Mouse (Mus musculus) midbrain, embryonic 14.5 days (tissue): ENCODE results near the gene Dpp9. TPM values are rescaled to one million over a fixed set of nuclear protein-coding genes. Genes with fewer than 3 reads are reported as not detected.

Experiments
- ATAC-seq: fragments of 200-750 bp; cut with Nextera tagmentation; 2 replicates; pipeline ENCODE4 v1.8.0; 2017; ENCODE audit warnings: moderate number of reproducible peaks, moderate library complexity; ENCODE audit not compliant: low FRiP score, low TSS enrichment
- DNase-seq: peaks from one replicate; pipeline ENCODE4 v3.0.0-alpha.2; 2015
- H3K27ac ChIP-seq: fragments of 300-500 bp; sonication (generic); replicated peaks from 2 replicates; pipeline ENCODE4 v1.5.1; 2014; ENCODE audit warnings: mild to moderate bottlenecking, low read depth, low read length, moderate library complexity
- H3K27me3 ChIP-seq: fragments of 300-500 bp; sonication (generic); 2 replicates; pipeline ENCODE4 v1.6.1; 2014; ENCODE audit warnings: low read length, control low read depth, mixed read lengths; ENCODE audit not compliant: control insufficient read depth, insufficient read depth
- H3K36me3 ChIP-seq: fragments of 300-500 bp; sonication (generic); 2 replicates; pipeline ENCODE4 v1.6.1; 2014; ENCODE audit warnings: low read length, control low read depth; ENCODE audit not compliant: control insufficient read depth, insufficient read depth
- H3K4me1 ChIP-seq: fragments of 300-500 bp; sonication (generic); 2 replicates; pipeline ENCODE4 v1.6.1; 2014; ENCODE audit warnings: mild to moderate bottlenecking, antibody characterized with exemption, low read length, control low read depth; ENCODE audit not compliant: control insufficient read depth, insufficient read depth
- H3K4me2 ChIP-seq: fragments of 300-500 bp; sonication (generic); 2 replicates; pipeline ENCODE4 v1.6.1; 2014; ENCODE audit warnings: mild to moderate bottlenecking, low read length, moderate library complexity
- H3K4me3 ChIP-seq: fragments of 300-500 bp; sonication (generic); replicated peaks from 2 replicates; pipeline ENCODE4 v1.5.1; 2014; ENCODE audit warnings: low read depth, low read length
- H3K9ac ChIP-seq: fragments of 300-500 bp; sonication (generic); replicated peaks from 2 replicates; pipeline ENCODE4 v1.6.1; 2014; ENCODE audit warnings: mild to moderate bottlenecking, low read length, moderate library complexity
- H3K9me3 ChIP-seq: fragments of 300-500 bp; sonication (generic); 2 replicates; pipeline ENCODE4 v1.6.1; 2016; ENCODE audit warnings: low read length, control low read depth, mixed read lengths; ENCODE audit not compliant: control insufficient read depth
- WGBS: fragments of 180-500 bp; shearing (Covaris S2); extraction: QIAGEN DNeasy Blood & Tissue Kit; methylation state at CpG from one replicate; pipeline ENCODE4 v1.1.7; 2014; 5-methylcytosine and 5-hydroxymethylcytosine counted together
- polyA plus RNA-seq: library from polyadenylated mRNA; unstranded; fragments of >200 nt; fragmentation: Nextera tagmentation; extraction: Ambion mirVana; gene quantifications from 2 replicates; pipeline ENCODE4 v1.2.1, GENCODE M21; 2014

The Dpp9 gene
- polyA plus RNA-seq, 1 experiment from 2014 or later: 26.7 TPM

- ATAC-seq (no peak), DNase-seq (no peak)
- H3K4me1 ChIP-seq: peaks cover 5% of the 10 kb centered on the region
- no peak overlapping the region for H3K9ac ChIP-seq
- no peak overlapping the region for H3K4me2 ChIP-seq
- 56% methylated on average over 7 of the region's 7 CpGs for WGBS
- H3K27ac ChIP-seq: no peak overlapping the region
- peaks cover 6% of the 10 kb centered on the region; the same call in 1 of the 2 replicates for H3K27me3 ChIP-seq
- H3K4me3 ChIP-seq: no peak overlapping the region
- no peaks in the 10 kb centered on the region for H3K36me3 ChIP-seq
- H3K9me3 ChIP-seq: no peaks in the 10 kb centered on the region
Measured at GRCm38 (mm10) chr17:56245608-56246007, 26.9 kb upstream of the Dpp9 start.

- Histone ChIP-seq H3K9ac (peak overlapping the region; percentile 55), H3K4me1 (peaks cover 5% of the 10 kb centered on the region; the same call in 1 of the 2 replicates), H3K27ac (no peak overlapping the region), H3K27me3 (peaks cover 12% of the 10 kb centered on the region; the same call in 1 of the 2 replicates), H3K4me2 (peak overlapping the region; percentile 53), H3K4me3 (peak overlapping the region; percentile 40), H3K9me3 (no peaks in the 10 kb centered on the region), H3K36me3 (no peaks in the 10 kb centered on the region)
- ATAC-seq (peak; percentile 84), DNase-seq (peak; percentile 83)
- WGBS: 1% methylated on average over 33 of the region's 33 CpGs
Measured at GRCm38 (mm10) chr17:56241541-56242401, 23.1 kb upstream of the Dpp9 start.

GRCm38 (mm10) chr17:56233818-56234469 is 15.2 kb upstream of the Dpp9 start:
- H3K9me3 ChIP-seq: no peaks in the 10 kb centered on the region
- H3K4me2 ChIP-seq: peak overlapping the region; percentile 54
- ATAC-seq (peak; percentile 94), DNase-seq (peak; percentile 93)
- peak overlapping the region; percentile 24; the same call in 1 of the 2 replicates for H3K4me3 ChIP-seq
- peak overlapping the region; percentile 56 for H3K27ac ChIP-seq
- H3K4me1 ChIP-seq: peaks cover 10% of the 10 kb centered on the region
- 2% methylated on average over 14 of the region's 14 CpGs for WGBS
- H3K9ac ChIP-seq: no peak overlapping the region
- H3K27me3 ChIP-seq: no peaks in the 10 kb centered on the region
- H3K36me3 ChIP-seq: no peaks in the 10 kb centered on the region

- H3K9ac ChIP-seq: no peak overlapping the region
- H3K27me3 ChIP-seq: no peaks in the 10 kb centered on the region
- no peaks in the 10 kb centered on the region for H3K36me3 ChIP-seq
- 48% methylated on average over 8 of the region's 8 CpGs for WGBS
- no peaks in the 10 kb centered on the region for H3K9me3 ChIP-seq
- H3K27ac ChIP-seq: peak overlapping the region; percentile 56
- peak overlapping the region; percentile 54 for H3K4me2 ChIP-seq
- H3K4me1 ChIP-seq: peaks cover 10% of the 10 kb centered on the region
- H3K4me3 ChIP-seq: 0 out of 2 replicates have a peak overlapping the region, but pooled peaks have one; percentile 7
- DNase-seq: peak; percentile 21
- 0 out of 2 replicates have a peak, but pooled peaks have one; percentile 4 for ATAC-seq
Measured at GRCm38 (mm10) chr17:56233389-56233788, 14.7 kb upstream of the Dpp9 start.

GRCm38 (mm10) chr17:56229943-56230342 is 11.2 kb upstream of the Dpp9 start:
- ATAC-seq: no peak
- Histone ChIP-seq H3K36me3 (no peaks in the 10 kb centered on the region), H3K4me2 (no peak overlapping the region), H3K4me1 (peaks cover 10% of the 10 kb centered on the region), H3K27ac (no peak overlapping the region), H3K4me3 (no peak overlapping the region), H3K9ac (no peak overlapping the region), H3K27me3 (no peaks in the 10 kb centered on the region), H3K9me3 (no peaks in the 10 kb centered on the region)
- DNase-seq: no peak
- WGBS: 54% methylated on average over 10 of the region's 10 CpGs

- no peak overlapping the region for H3K27ac ChIP-seq
- H3K27me3 ChIP-seq: no peaks in the 10 kb centered on the region
- H3K4me3 ChIP-seq: no peak overlapping the region
- ATAC-seq: no peak
- no peaks in the 10 kb centered on the region for H3K9me3 ChIP-seq
- H3K4me2 ChIP-seq: no peak overlapping the region
- no peak overlapping the region for H3K9ac ChIP-seq
- no peak for DNase-seq
- 81% methylated on average over 3 of the region's 3 CpGs for WGBS
- H3K4me1 ChIP-seq: no peaks in the 10 kb centered on the region
- no peaks in the 10 kb centered on the region for H3K36me3 ChIP-seq
Measured at GRCm38 (mm10) chr17:56226566-56226965, 7.9 kb upstream of the Dpp9 start.

- no peaks in the 10 kb centered on the region for H3K27me3 ChIP-seq
- H3K36me3 ChIP-seq: no peaks in the 10 kb centered on the region
- no peaks in the 10 kb centered on the region for H3K9me3 ChIP-seq
- H3K4me1 ChIP-seq: no peaks in the 10 kb centered on the region
- no peak overlapping the region for H3K4me3 ChIP-seq
- 50% methylated on average over 1 of the region's 1 CpGs for WGBS
- DNase-seq (no peak), ATAC-seq (no peak)
- no peak overlapping the region for H3K4me2 ChIP-seq
- no peak overlapping the region for H3K27ac ChIP-seq
- H3K9ac ChIP-seq: no peak overlapping the region
Measured at GRCm38 (mm10) chr17:56224916-56225315, 6.2 kb upstream of the Dpp9 start.

- Histone ChIP-seq H3K4me1 (peaks cover 18% of the 10 kb centered on the region), H3K4me3 (no peak overlapping the region), H3K27me3 (no peaks in the 10 kb centered on the region), H3K4me2 (no peak overlapping the region), H3K9me3 (no peaks in the 10 kb centered on the region), H3K27ac (no peak overlapping the region), H3K9ac (no peak overlapping the region), H3K36me3 (peaks cover 6% of the 10 kb centered on the region; the same call in 1 of the 2 replicates)
- 78% methylated on average over 3 of the region's 3 CpGs for WGBS
- ATAC-seq (no peak), DNase-seq (peak; percentile 3)
Measured at GRCm38 (mm10) chr17:56219805-56220204, 1.1 kb upstream of the Dpp9 start.
